Mouse (Mus musculus) megakaryocyte progenitor cell, adult 5-6 weeks (primary cell): ENCODE results near the gene Metap1. TPM values are rescaled to one million over a fixed set of nuclear protein-coding genes. Genes with fewer than 3 reads are reported as not detected.

Experiments
- total RNA-seq, 2 experiments: library from RNA; stranded (forward) in 1 of 2; stranded (reverse) in 1 of 2; fragments of 157-497, 149-512 nt in 1 of 2; fragments of 200-1000 nt in 1 of 2; gene quantifications; 2 replicates each; pipeline versions ENCODE4 v1.2.3 to v1.2.4; 2015 to 2017

The Metap1 gene
- total RNA-seq, 2 experiments from 2014 or later: 45.9 to 47.6 TPM

Other genes with a start within 250 kb of the Metap1 start
- gene Adh1, start 228.5 kb downstream of the Metap1 start, total RNA-seq (2015): not detected in 2 replicates
- gene Adh1, start 228.5 kb downstream of the Metap1 start, total RNA-seq (2017): not detected in 2 replicates
- not detected in 2 replicates for gene Adh6a, start 176.2 kb downstream of the Metap1 start, total RNA-seq (2015)
- gene Adh6a, start 176.2 kb downstream of the Metap1 start, total RNA-seq (2017): not detected in 2 replicates
- not detected in 2 replicates for gene Adh6b, start 147.7 kb downstream of the Metap1 start, total RNA-seq (2015)
- not detected in 2 replicates for gene Adh6b, start 147.7 kb downstream of the Metap1 start, total RNA-seq (2017)
- gene Adh4, start 74.0 kb downstream of the Metap1 start, total RNA-seq (2015): not detected in 2 replicates
- gene Adh4, start 74.0 kb downstream of the Metap1 start, total RNA-seq (2017): not detected in 2 replicates
- 114 and 130 TPM in 2 replicates for gene Adh5, start 46.4 kb downstream of the Metap1 start, total RNA-seq (2015)
- 125 and 126 TPM in 2 replicates for gene Adh5, start 46.4 kb downstream of the Metap1 start, total RNA-seq (2017)
- gene Eif4e, start 36.7 kb upstream of the Metap1 start, total RNA-seq (2015): 424 and 430 TPM in 2 replicates
- 161 and 224 TPM in 2 replicates for gene Eif4e, start 36.7 kb upstream of the Metap1 start, total RNA-seq (2017)